ENCODE assay signal across 9 mouse cellular contexts in genomic region chr12:80567375-80567774, GRCm38 (mm10). TPM values are rescaled to one million over a fixed set of nuclear protein-coding genes. Genes with fewer than 3 reads are reported as not detected.
DNase-seq lines count a peak whose midpoint lies in the region; ATAC-seq and TF ChIP-seq lines count a peak whose summit lies in the region.
"Had no signal": no experiment of that assay in that cellular context is flagged by ENCODE, and none has a peak within 500 bp of the region (broad histone marks: within the 10 kb centered on the region; RNA-seq: fewer than 3 reads in every experiment).

No protein-coding gene starts in this region.

- H3K4me1 ChIP-seq in lung, embryonic 14.5 days (ENCODE audit: insufficient read depth) = peaks cover 19% of the 10 kb centered on the region
- no peaks in the 10 kb centered on the region; the same call in 1 of the 2 replicates for H3K4me1 ChIP-seq in lung, adult 2 months (ENCODE audit: control insufficient read depth, insufficient read depth, low read length)
- H3K4me1 ChIP-seq in forebrain, embryonic 14.5 days (ENCODE audit: control insufficient read depth, insufficient read depth, low read length) = peaks cover 10% of the 10 kb centered on the region
- H3K4me1 ChIP-seq in olfactory bulb, adult 2 months (ENCODE audit: control insufficient read depth, insufficient read depth, low read length) = peaks cover 39% of the 10 kb centered on the region

- no peak overlapping the region for H3K9ac ChIP-seq in lung, embryonic 14.5 days
- H3K9ac ChIP-seq in forebrain, embryonic 14.5 days (ENCODE audit: low read length) = no peak overlapping the region
- H3K9ac ChIP-seq: limb, embryonic 13.5 days had no signal

- H3K9me3 ChIP-seq in lung, embryonic 14.5 days (ENCODE audit: low read depth, low read length) = no peaks in the 10 kb centered on the region
- no peaks in the 10 kb centered on the region for H3K9me3 ChIP-seq in forebrain, embryonic 14.5 days (replicated peaks; ENCODE audit: control insufficient read depth, low read length)
- H3K9me3 ChIP-seq: limb, embryonic 13.5 days had no signal

- no peak overlapping the region for H3K4me3 ChIP-seq in lung, embryonic 14.5 days (ENCODE audit: low read depth, low read length)
- no peak overlapping the region for H3K4me3 ChIP-seq in lung, adult 2 months (replicated peaks; ENCODE audit: extremely low read depth, low read depth, low read length)
- H3K4me3 ChIP-seq in forebrain, embryonic 14.5 days (ENCODE audit: low read depth, low read length) = no peak overlapping the region
- H3K4me3 ChIP-seq in olfactory bulb, adult 2 months (ENCODE audit: insufficient read depth, low read depth, low read length) = no peak overlapping the region
- H3K4me3 ChIP-seq: limb, embryonic 13.5 days had no signal

- peak; percentile 71; the same call in 1 of the 2 replicates for ATAC-seq in lung, embryonic 14.5 days (ENCODE audit: insufficient read depth)
- ATAC-seq in forebrain, embryonic 14.5 days = peak; percentile 82

- H3K36me3 ChIP-seq in lung, embryonic 14.5 days (ENCODE audit: insufficient read depth) = no peaks in the 10 kb centered on the region
- H3K36me3 ChIP-seq in forebrain, embryonic 14.5 days (ENCODE audit: control insufficient read depth, insufficient read depth, low read length) = no peaks in the 10 kb centered on the region
- H3K36me3 ChIP-seq: limb, embryonic 13.5 days had no signal

- TF ChIP-seq CTCF in lung, embryonic 14.5 days (IDR thresholded peaks at IDR 0.05; ENCODE audit: low read depth) = no peak
- no peak for TF ChIP-seq CTCF in lung, adult 2 months (IDR thresholded peaks at IDR 0.05; ENCODE audit: insufficient read depth, low read length)
- TF ChIP-seq CTCF in olfactory bulb, adult 2 months (IDR thresholded peaks at IDR 0.05; ENCODE audit: insufficient read depth, low read depth, low read length) = no peak

- no peak for TF ChIP-seq POLR2A in lung, adult 2 months (IDR thresholded peaks at IDR 0.05; ENCODE audit: borderline replicate concordance, extremely low read depth, low read depth, low read length)
- no peak for TF ChIP-seq POLR2A in olfactory bulb, adult 2 months (IDR thresholded peaks at IDR 0.05; ENCODE audit: insufficient read depth, low read depth, low read length)

- H3K27ac ChIP-seq in lung, embryonic 14.5 days (ENCODE audit: low read depth) = peak overlapping the region; percentile 63
- peak overlapping the region; percentile 2; the same call in 1 of the 2 replicates for H3K27ac ChIP-seq in forebrain, embryonic 14.5 days (ENCODE audit: low read depth, low read length)
- peak overlapping the region; percentile 40 for H3K27ac ChIP-seq in olfactory bulb, adult 2 months (ENCODE audit: insufficient read depth, low read depth, low read length)
- H3K27ac ChIP-seq: limb, embryonic 13.5 days had no signal

- H3K4me2 ChIP-seq in lung, embryonic 14.5 days = 0 out of 2 replicates have a peak overlapping the region, but pooled peaks have one; percentile 4
- no peak overlapping the region for H3K4me2 ChIP-seq in forebrain, embryonic 14.5 days (ENCODE audit: low read length)

- DNase-seq in lung, embryonic 14.5 days = peak; percentile 75
- no peak for DNase-seq in lung, adult 2 months
- peak; percentile 79 for DNase-seq in forebrain, embryonic 14.5 days (ENCODE audit: low spot score)
- peak; percentile 80 for DNase-seq in layer of hippocampus, adult 9-11 months
- no peak for DNase-seq in urinary bladder, postnatal 25 days (ENCODE audit: low spot score)
- no peak for DNase-seq in kidney, adult 11 months
- DNase-seq in retina, postnatal 1 day = no peak

- 8% methylated on average over 3 of the region's 3 CpGs for WGBS in lung, embryonic 14.5 days
- WGBS in lung, adult 2 months = 29% methylated on average over 3 of the region's 3 CpGs
- 30% methylated on average over 3 of the region's 3 CpGs for WGBS in forebrain, embryonic 14.5 days
- WGBS in olfactory bulb, adult 2 months = 33% methylated on average over 3 of the region's 3 CpGs

- H3K27me3 ChIP-seq in lung, embryonic 14.5 days (ENCODE audit: insufficient read depth, low read length) = no peaks in the 10 kb centered on the region
- no peaks in the 10 kb centered on the region for H3K27me3 ChIP-seq in forebrain, embryonic 14.5 days (replicated peaks; ENCODE audit: control insufficient read depth, insufficient read depth, low read length)

RNA-seq across cellular contexts. Expression of gene Galnt16, which starts 49.3 kb away (rescaled TPM):
- 4.8 and 6.7 TPM in 2 replicates for polyA plus RNA-seq in lung, embryonic 14.5 days (2014; fragmentation: Nextera tagmentation; extraction: Ambion mirVana)
- 2.6 and 2.7 TPM in 2 replicates for polyA plus RNA-seq in lung, adult 2 months (2012; rRNA removed)
- 14.7 and 14.8 TPM in 2 replicates for polyA plus RNA-seq in forebrain, embryonic 14.5 days (2014; fragmentation: Nextera tagmentation; extraction: Ambion mirVana)
- not detected in 2 replicates for polyA plus RNA-seq in olfactory bulb, adult 2 months (2012; ENCODE audit: insufficient read depth, insufficient read length, low replicate concordance, missing spikeins)

Comparison
In these comparisons a context has a peak if more than half of its experiments do, and no peak if none do; other contexts are left out.
1. DNase-seq: peak in lung, embryonic 14.5 days (single experiment), forebrain, embryonic 14.5 days (single experiment) and layer of hippocampus, adult 9-11 months (single experiment); none in lung, adult 2 months (single experiment), urinary bladder, postnatal 25 days (single experiment), kidney, adult 11 months (single experiment) and retina, postnatal 1 day (single experiment).
2. H3K27ac ChIP-seq: peak in every context shown above with its lines; median percentile 63 in lung, embryonic 14.5 days; 40 in olfactory bulb, adult 2 months; 2 in forebrain, embryonic 14.5 days.